Mouse (Mus musculus): Measurements from ENCODE around the gene Saal1.

GRCm38 (mm10) chr7:46734983-46735382 lies 24.5 kb upstream of the Saal1 start:
- TF ChIP-seq POLR2A (IDR thresholded peaks at IDR 0.05; ENCODE audit: low read depth, low read length) (no peak), CTCF (IDR thresholded peaks at IDR 0.05; ENCODE audit: extremely low read depth, insufficient read depth, insufficient read length, insufficient replicate concordance) (no peak)
